Mouse (Mus musculus) left cerebral cortex, adult 9 months (tissue): Measurements from ENCODE around the gene Dcakd.

Source experiments
- DNase-seq, 2 experiments: peaks; one replicate each; pipeline ENCODE4 v3.0.0; 2022; ENCODE audit warnings: low spot score in 2 of 2

Dcakd gene

DNA sequence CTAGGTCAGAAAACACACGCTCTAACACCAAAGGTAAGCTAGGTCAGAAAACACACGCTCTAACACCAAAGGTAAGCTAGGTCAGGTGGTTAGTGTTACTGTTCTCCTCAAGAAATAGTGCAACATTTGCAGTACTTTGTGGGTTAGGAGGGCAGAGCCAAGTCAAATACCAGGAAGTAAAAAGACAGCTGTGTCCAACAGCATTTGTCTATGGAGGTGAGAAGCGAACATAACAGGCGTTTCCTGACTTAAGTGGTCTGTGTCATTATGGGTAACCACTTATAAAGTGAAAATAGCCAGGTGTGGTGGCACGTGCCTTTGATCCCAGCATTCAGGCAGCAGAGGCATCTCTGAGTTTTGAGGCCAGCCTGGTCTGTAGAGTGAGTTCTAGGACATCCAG lies 21.5 kb upstream of the Dcakd start:
- no peak for DNase-seq

DNA sequence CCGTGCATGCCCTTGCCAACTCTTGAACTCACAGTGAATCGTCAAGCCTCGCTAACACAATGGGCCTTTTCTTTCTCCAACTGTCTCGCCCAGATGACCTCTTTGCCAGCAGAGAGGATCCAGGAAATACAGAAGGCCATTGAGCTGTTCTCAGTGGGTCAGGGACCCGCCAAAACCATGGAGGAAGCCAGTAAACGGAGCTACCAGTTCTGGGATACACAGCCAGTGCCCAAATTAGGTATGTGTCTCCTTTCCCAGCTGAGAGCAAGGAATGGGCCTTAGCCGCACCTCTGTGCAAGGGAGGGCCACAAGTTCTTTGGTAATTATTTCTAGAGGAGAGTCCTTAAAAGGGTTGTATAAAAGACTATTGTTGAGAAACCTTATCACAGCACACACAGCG lies 18.2 kb upstream of the Dcakd start:
- DNase-seq = no peak

DNA sequence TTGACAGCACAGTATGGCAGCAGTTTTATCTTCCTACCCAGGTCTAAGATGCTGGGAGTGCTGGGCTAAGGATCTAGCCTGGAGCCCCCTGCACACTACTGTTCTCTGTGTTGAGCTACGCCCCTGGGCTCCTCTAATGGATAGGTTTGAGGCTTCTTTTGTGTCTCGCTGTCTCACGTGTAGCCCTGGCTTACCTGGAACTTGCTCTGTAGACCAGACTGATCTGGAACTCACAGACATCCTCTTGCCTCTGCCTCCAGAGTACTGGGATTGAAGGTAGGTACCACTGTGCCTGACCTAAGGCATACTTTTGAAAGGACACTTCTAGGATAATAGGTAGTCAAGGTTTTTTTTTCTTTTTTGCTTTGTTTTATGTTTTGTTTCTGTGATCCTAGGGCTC lies 15.8 kb upstream of the Dcakd start:
- no peak for DNase-seq

GRCm38 (mm10) chr11:103042828-103043227 lies 14.7 kb upstream of the Dcakd start:
- no peak for DNase-seq

GRCm38 (mm10) chr11:103038037-103038436 lies 9.9 kb upstream of the Dcakd start:
- DNase-seq = peak; percentile 70 to 73

DNA sequence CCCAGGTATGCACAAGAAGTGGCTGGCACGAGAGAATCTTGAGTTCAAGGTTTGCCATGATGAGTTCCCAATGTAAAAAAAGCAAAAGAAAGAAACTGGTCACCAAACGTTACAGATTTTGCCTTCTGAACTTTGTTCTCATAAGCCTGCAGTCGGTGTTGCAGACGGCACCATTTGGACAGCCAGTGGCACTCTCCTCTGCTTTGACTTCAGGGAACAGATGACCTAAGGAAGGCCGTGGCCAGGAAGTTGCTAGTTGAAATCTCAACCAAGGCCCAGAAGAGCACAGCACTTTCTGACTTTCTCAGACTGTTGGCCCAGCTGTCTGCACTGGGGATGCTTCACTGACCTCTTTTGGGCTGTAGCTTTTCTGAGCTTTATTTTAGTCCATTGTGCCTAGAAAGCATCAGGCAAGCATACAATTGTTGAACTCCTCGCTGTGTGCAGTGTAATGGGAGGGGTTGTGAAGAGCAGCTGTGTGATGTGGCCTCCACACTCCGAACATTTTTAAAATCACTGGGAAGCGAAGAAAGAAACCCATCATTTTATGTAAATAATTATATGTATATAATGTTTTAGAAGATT lies 8.8 kb upstream of the Dcakd start:
- DNase-seq = no peak

GRCm38 (mm10) chr11:103035007-103035406 lies 6.9 kb upstream of the Dcakd start:
- DNase-seq = no peak

- peak; percentile 54 to 77 for DNase-seq
Measured at GRCm38 (mm10) chr11:103033030-103033429, 4.9 kb upstream of the Dcakd start.

DNA sequence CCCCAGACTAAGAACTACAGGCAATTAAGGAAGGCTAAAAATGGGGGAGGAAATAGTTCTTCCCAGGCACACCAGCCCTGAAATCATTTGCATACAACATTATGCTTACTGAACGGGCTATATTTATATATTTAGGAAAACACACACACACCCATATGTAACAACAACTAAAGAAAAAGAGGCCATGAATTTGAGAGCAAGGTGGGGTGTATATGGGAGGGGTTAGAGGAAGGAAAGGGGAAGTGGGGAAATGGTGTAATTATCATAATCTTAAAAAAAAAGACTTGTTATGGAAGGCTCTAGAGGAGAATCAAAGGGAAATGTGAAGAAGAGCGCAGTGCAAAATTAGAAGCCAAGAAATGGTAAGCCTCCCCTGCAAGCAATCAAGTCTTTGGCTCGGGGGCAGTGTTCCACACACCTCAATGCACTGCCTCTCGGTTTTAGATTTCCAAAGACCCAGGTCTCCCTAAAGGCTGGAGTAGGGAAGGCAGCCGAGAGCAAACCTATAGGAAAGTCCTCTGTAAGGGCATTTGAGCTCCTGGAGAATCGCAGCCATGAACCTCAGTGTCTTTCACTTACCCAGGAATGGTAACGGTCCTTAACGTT lies 460 bp downstream of the Dcakd start:
- no peak for DNase-seq

DNA sequence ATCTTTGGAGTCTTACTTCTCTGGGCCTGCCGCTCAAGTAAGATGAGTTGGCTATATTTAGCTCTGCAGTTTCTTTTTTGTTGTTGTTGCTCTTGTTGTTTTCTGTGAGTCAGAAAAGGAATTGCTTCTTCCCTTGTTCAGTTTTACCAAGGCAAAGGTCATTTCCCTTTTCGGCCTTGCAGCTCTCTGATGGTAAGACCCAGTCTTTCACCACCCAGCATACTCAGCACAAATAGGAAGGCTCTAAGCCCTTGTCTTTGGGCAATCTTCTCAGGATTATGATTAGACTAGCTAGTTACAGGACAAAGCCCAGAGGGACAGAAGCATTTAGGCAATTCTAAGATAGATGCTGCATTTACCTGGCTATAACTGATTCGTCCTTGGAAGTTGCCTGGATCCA lies 1.2 kb downstream of the Dcakd start:
- no peak for DNase-seq

DNA sequence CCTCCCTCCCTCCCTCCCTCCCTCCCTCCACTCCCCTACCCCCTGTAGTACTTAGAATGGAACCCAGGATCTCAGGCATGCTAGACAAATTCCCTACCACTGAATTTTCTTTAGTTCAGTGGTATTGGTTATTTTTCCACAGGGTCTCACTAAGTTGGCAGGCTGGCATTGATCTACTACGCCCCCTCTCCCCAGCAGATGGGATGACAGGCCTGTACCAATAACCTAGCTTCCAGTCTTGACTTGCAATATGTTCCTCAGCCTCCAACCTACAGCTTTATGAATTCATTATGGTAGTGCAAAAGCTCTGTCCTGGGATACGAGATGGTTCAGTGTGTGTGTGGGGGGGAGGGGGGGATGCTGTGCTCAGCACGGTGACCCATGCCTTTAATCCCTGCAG lies 4.2 kb downstream of the Dcakd start:
- no peak for DNase-seq

GRCm38 (mm10) chr11:103020713-103021335 lies 7.3 kb downstream of the Dcakd start:
- DNase-seq = no peak

- DNase-seq = no peak
Measured at GRCm38 (mm10) chr11:103019325-103019724, 8.8 kb downstream of the Dcakd start.

DNA sequence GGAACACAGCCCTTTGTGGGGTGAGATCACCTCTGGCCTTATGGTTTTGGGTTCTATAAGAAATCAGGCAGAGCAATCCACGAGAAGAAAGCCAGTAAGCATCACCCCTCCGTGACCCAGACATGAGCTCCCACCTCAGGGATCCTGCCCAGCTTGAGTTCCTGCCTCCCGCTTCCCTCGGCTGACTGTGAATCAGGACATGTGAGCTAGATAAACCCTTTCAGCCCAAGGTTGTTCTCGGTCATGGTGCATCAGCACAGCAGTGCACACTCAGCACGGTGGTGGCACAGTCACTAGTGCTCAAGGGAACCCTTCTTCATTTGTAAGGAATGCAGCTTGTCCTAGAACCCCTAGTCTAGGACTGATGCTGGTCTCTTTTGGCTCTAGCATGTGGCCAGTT lies 9.3 kb downstream of the Dcakd start:
- DNase-seq = no peak

GRCm38 (mm10) chr11:103017661-103018060 lies 10.5 kb downstream of the Dcakd start:
- DNase-seq = no peak

- peak; percentile 90 to 96 for DNase-seq
Measured at GRCm38 (mm10) chr11:103016930-103017329, 11.2 kb downstream of the Dcakd start.

GRCm38 (mm10) chr11:103015881-103016825 lies 12.0 kb downstream of the Dcakd start:
- DNase-seq = no peak

DNA sequence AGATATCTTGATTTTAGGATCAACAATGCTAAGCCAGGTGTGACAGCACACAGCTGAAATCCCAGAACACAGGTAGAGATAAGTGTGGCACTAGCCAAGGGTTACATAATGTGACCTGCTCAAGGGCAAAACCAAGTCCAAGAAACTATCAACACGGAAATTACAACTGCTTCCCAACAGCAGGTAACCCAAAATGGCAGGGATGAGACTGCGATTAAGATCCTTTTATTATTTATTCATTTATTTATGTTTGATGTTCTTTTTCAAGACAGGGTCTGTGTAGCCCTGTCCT lies 17.0 kb downstream of the Dcakd start:
- DNase-seq = no peak

DNA sequence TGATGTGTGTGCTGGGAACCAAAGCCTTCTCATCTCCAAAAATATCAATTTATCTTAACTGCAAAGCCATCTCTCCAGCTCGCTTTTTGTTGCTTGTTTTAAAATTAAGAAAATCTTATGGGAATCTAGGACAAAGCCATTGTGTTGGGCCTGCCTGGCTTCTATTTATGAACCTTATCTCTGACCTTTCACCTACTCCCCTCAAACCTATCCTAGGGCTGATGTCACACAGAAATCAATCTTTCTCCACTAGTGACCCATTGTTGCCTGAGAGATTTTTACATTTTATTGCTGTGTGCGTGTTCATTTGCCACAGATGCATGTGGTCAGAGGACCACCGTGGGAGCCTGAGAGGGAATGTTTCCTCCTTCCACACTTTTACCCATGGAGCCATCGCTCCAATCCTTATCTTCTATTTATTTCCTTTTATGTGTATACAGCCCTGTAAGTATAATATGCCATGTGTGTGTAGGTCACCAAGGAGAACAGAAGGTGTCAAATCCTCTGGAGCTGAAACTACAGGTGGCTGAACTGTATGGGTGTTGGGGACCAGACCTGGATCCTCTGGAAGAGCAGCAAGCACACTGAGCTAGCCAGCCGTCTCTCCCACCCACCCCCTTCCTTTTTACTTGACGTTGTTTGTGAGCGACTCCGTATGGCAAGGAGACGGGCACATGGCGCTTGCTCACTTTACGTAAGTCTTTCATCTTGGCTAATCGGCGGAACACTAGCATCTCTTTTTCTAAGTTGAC lies 17.5 kb downstream of the Dcakd start:
- DNase-seq = no peak

DNA sequence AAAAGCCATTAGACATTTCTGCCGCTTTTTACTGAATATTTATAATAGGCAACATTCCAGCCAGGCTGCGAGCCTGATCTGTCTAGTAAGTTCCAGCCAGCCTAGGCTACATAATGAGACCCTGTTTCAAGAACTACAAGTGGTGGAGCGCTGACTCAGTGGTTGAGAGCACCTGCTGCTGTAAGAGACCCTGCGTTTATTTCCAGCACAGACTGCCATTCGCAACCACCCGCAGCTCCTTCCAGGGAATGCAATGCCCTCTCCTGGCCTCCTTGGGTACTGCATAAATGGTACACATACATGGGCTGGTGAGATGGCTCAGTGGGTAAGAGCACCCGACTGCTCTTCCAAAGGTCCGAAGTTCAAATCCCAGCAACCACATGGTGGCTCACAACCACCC lies 18.9 kb downstream of the Dcakd start:
- no peak for DNase-seq

- no peak for DNase-seq
Measured at GRCm38 (mm10) chr11:103008558-103008957, 19.6 kb downstream of the Dcakd start.

GRCm38 (mm10) chr11:103007001-103007340 lies 21.2 kb downstream of the Dcakd start:
- peak; percentile 40 to 55 for DNase-seq
